Mouse (Mus musculus): ENCODE results near the gene Acta2.

GRCm38 (mm10) chr19:34198901-34199300 is 56.5 kb downstream of the Acta2 start:
- TF ChIP-seq MYOD1 (IDR thresholded peaks at IDR 0.05; ENCODE audit: control insufficient read depth in 1 of 3, insufficient read length in 2 of 3, low read depth in 2 of 3) (no peak), USF1 (IDR thresholded peaks at IDR 0.05; ENCODE audit: low read depth) (no peak), POLR2A (IDR thresholded peaks at IDR 0.05; ENCODE audit: insufficient read length, low read depth) (no peak), MYOG (IDR thresholded peaks at IDR 0.05; ENCODE audit: control insufficient read depth in 1 of 3, insufficient read depth in 1 of 3, insufficient read length in 2 of 3, low read depth in 2 of 3) (no peak), CEBPB (IDR thresholded peaks at IDR 0.05; ENCODE audit: insufficient read depth, poor library complexity, severe bottlenecking) (peak; percentile 90), POLR2AphosphoS2 (IDR thresholded peaks at IDR 0.05; ENCODE audit: insufficient read length, low read depth) (no peak), TCF3 (IDR thresholded peaks at IDR 0.05; ENCODE audit: insufficient read length, low read depth) (no peak), TCF12 (IDR thresholded peaks at IDR 0.05; ENCODE audit: insufficient read depth, poor library complexity, severe bottlenecking) (no peak)

Measured in myocyte (in vitro differentiated cells).